Mouse (Mus musculus): Measurements from ENCODE around the gene Mrpl2. TPM values are rescaled to one million over a fixed set of nuclear protein-coding genes. Genes with fewer than 3 reads are reported as not detected.

Mrpl2 gene
- polyA plus RNA-seq, 1 experiment from 2014 or later: 106 TPM

DNA sequence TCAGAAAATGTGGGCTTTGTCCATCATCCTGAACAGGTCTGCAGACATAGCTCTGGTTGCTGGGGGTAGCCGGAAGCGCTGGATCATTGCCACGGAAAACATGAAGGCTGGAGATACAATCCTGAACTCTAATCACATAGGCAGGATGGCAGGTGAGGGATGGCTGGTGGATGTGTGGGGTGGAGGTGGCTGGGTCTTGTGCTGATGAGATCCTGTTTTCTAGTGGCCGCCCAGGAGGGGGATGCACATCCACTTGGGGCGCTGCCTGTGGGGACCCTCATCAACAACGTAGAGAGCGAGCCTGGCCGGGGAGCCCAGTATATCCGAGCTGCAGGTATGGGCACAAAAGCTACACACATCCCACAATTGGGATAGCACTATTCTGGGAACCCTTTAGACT lies 2.4 kb downstream of the Mrpl2 start:
- no peak overlapping the region for H3K9ac ChIP-seq
- H3K27ac ChIP-seq: no peak overlapping the region
- peaks cover 23% of the 10 kb centered on the region for H3K36me3 ChIP-seq
- H3K4me3 ChIP-seq: no peak overlapping the region
- H3K4me2 ChIP-seq: no peak overlapping the region
- ATAC-seq (ENCODE audit: borderline replicate concordance, extremely low read depth, low FRiP score, low TSS enrichment): no peak
- H3K4me1 ChIP-seq: peaks cover 55% of the 10 kb centered on the region
- H3K27me3 ChIP-seq: no peaks in the 10 kb centered on the region
- H3K9me3 ChIP-seq: no peaks in the 10 kb centered on the region
- WGBS: 85% methylated on average over 9 of the region's 9 CpGs

DNA sequence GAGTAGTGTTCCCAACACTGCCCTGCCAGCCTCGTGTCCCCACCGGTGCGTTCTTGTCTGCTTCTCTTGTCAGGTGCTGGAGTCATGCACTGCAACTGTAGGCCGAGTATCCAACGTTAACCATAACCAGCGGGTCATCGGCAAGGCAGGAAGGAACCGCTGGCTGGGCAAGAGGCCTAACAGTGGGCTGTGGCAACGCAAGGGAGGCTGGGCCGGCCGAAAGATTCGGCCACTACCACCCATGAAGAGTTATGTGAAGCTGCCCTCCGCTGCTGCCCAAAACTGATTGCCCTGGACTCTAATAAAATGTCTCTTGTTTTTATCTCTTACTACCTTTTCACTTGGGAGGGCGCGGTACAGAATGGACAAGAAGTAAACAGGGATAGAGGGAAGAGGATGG lies 3.8 kb downstream of the Mrpl2 start:
- Histone ChIP-seq H3K27me3 (no peaks in the 10 kb centered on the region), H3K9ac (peak overlapping the region; percentile 84), H3K27ac (peak overlapping the region; percentile 96), H3K9me3 (no peaks in the 10 kb centered on the region), H3K36me3 (peaks cover 36% of the 10 kb centered on the region), H3K4me3 (peak overlapping the region; percentile 70), H3K4me1 (peaks cover 47% of the 10 kb centered on the region), H3K4me2 (peak overlapping the region; percentile 87)
- ATAC-seq (ENCODE audit: borderline replicate concordance, extremely low read depth, low FRiP score, low TSS enrichment): no peak
- 24% methylated on average over 15 of the region's 15 CpGs for WGBS

DNA sequence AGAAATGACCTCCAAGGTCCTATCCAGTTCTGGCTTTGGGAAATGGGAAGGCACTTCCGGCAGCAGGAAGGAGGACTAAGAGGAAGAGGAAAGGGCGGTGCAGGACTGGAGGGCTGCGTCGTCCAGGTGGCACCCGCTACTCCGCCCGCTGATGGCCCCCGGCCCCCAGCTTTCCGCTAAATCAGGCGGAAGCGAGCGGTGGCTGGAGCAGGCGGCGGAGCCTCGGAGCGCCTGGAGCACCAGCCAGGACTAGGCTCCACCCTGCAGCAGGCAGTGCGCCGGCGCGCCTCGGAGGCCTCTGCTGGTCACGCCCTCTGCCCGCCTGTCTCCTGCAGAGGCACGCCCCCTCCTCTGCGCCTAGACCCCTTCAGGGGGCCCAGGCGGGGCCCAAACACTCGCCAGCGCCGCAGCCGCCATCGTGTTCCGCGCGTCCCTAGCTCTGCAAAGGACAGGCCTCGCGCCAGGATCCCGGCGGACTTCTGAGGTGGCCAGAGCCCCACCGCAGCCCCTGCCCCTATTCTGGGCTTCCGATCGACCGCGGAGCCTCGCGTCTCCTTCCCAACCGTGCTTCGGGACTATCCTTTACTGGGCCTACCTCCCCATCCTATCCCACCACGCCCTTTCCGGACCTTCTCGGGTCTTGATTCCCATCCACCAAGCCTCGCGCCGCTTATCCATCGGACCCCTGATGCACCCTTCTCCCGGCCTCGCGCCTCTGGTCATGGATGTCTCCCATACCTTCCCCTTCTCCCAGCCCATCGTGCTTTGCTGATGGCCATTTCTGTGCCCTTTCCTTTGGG lies 4.4 kb downstream of the Mrpl2 start, which contains the start of gene Cul7:
Gene Cul7, plus strand, starts transcription at position 106 of the 800 bp plus-strand sequence.
- Histone ChIP-seq H3K36me3 (peaks cover 40% of the 10 kb centered on the region), H3K27ac (peak within 1 kb of the TSS; percentile 96), H3K4me3 (peak within 1 kb of the TSS; percentile 70), H3K9ac (peak within 1 kb of the TSS; percentile 84), H3K4me2 (peak within 1 kb of the TSS; percentile 87), H3K9me3 (no peaks in the 10 kb centered on the region), H3K4me1 (peaks cover 41% of the 10 kb centered on the region), H3K27me3 (no peaks in the 10 kb centered on the region)
- WGBS: under 1% methylated on average over 58 of the region's 58 CpGs
- peak; percentile 94 for ATAC-seq (ENCODE audit: borderline replicate concordance, extremely low read depth, low FRiP score, low TSS enrichment)

DNA sequence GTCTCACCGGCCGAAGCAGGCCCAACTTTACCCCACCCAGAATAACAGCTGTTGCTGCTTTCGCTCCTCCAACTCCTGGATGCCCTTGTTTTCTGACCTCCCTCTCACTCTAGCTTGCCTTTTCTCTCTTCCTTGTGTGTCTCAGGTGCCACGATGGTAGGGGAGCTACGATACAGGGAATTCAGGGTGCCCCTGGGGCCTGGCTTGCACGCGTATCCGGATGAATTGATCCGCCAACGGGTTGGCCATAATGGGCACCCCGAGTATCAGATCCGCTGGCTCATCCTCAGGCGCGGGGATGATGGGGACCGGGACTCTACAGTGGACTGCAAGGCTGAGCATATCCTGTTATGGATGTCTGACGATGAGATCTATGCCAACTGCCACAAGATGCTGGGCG lies 5.3 kb downstream of the Mrpl2 start:
- peak overlapping the region; percentile 70 for H3K4me3 ChIP-seq
- no peak for ATAC-seq (ENCODE audit: borderline replicate concordance, extremely low read depth, low FRiP score, low TSS enrichment)
- peak overlapping the region; percentile 84 for H3K9ac ChIP-seq
- no peaks in the 10 kb centered on the region for H3K9me3 ChIP-seq
- H3K36me3 ChIP-seq: peaks cover 47% of the 10 kb centered on the region
- peaks cover 41% of the 10 kb centered on the region for H3K4me1 ChIP-seq
- no peaks in the 10 kb centered on the region for H3K27me3 ChIP-seq
- 66% methylated on average over 17 of the region's 17 CpGs for WGBS
- H3K4me2 ChIP-seq: peak overlapping the region; percentile 87
- H3K27ac ChIP-seq: peak overlapping the region; percentile 96

DNA sequence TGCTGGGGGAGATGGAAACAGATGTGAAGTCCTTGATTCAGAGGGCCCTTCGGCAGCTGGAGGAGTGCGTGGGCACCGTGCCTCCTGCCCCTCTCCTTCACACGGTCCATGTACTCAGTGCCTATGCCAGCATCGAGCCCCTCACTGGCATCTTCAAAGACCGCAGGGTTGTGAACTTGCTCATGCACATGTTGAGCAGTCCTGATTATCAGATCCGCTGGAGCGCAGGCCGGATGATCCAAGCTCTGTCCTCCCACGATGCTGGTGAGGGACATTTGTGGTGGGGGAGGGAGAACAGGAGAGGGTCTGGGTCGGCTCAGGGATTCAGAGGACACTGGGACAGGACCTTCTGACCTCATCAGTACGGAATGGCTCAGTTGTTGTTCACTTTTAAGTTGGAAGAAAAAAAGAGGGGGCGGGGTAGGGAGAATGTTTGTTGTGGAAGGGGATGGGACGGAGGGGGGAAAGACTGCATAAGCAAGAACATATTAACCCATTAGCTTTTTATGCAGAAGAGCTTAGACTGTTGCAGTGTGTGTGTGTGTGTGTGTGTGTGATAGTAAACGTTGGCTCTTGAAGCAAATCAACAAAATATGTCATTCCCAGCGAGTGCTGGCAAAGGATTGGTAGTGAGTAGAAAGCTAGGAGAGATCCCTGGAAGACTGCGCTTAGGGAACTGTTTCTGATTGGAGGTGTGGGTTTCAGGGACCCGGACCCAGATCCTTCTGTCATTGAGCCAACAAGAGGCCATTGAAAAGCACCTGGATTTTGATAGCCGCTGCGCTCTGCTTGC lies 5.9 kb downstream of the Mrpl2 start:
- Histone ChIP-seq H3K4me1 (peaks cover 35% of the 10 kb centered on the region), H3K36me3 (peaks cover 48% of the 10 kb centered on the region), H3K27me3 (no peaks in the 10 kb centered on the region), H3K9me3 (no peaks in the 10 kb centered on the region), H3K4me3 (peak overlapping the region; percentile 70), H3K9ac (peak overlapping the region; percentile 84), H3K27ac (peak overlapping the region; percentile 96; the same call in 1 of the 2 replicates), H3K4me2 (peak overlapping the region; percentile 87)
- ATAC-seq (ENCODE audit: borderline replicate concordance, extremely low read depth, low FRiP score, low TSS enrichment): no peak
- WGBS: 62% methylated on average over 20 of the region's 20 CpGs

DNA sequence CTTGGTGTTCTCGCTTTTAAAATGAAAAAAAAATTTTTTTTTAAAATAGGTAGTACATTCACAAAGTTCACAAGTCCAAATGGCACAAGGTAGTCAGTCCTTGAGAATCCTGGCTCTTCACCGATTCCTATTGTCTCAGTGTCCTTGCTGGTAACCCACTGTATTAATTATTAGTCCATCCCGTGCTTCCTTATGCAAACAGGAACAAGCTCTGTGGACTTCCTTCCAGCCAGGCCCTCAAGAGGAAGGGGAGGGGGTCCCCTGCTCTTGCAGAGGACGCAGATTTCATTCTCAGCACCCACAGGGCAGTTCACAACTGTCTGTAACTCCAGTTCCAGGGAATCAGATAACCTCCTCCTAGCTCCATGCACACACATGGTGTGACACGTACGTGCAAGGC lies 10.0 kb downstream of the Mrpl2 start:
- H3K27ac ChIP-seq: no peak overlapping the region
- H3K27me3 ChIP-seq: no peaks in the 10 kb centered on the region
- no peak for ATAC-seq (ENCODE audit: borderline replicate concordance, extremely low read depth, low FRiP score, low TSS enrichment)
- H3K4me1 ChIP-seq: peaks cover 21% of the 10 kb centered on the region
- WGBS: 62% methylated on average over 6 of the region's 6 CpGs
- H3K9me3 ChIP-seq: no peaks in the 10 kb centered on the region
- no peak overlapping the region for H3K4me3 ChIP-seq
- H3K4me2 ChIP-seq: no peak overlapping the region
- peaks cover 74% of the 10 kb centered on the region for H3K36me3 ChIP-seq
- no peak overlapping the region for H3K9ac ChIP-seq

DNA sequence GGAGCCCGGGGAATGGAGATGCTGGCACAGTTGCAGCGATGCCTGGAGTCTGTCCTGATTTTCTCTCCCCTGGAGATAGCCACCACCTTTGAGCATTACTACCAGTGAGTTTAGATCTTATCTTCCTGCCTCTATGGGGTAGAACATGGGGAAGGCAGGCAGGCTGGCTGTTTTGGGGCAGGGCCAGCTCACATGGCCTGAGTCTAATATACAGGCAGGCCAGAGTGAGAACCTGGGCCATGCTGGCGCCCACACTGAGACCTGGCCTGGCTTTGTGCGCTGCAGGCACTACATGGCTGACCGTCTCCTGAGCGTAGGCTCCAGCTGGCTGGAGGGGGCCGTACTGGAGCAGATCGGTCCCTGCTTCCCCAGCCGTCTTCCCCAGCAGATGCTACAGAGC lies 15.3 kb downstream of the Mrpl2 start:
- Histone ChIP-seq H3K4me3 (no peak overlapping the region), H3K9ac (no peak overlapping the region), H3K4me2 (no peak overlapping the region), H3K27ac (no peak overlapping the region), H3K27me3 (no peaks in the 10 kb centered on the region), H3K9me3 (no peaks in the 10 kb centered on the region), H3K4me1 (no peaks in the 10 kb centered on the region), H3K36me3 (peaks cover 82% of the 10 kb centered on the region)
- WGBS: 88% methylated on average over 9 of the region's 9 CpGs
- no peak for ATAC-seq (ENCODE audit: borderline replicate concordance, extremely low read depth, low FRiP score, low TSS enrichment)

DNA sequence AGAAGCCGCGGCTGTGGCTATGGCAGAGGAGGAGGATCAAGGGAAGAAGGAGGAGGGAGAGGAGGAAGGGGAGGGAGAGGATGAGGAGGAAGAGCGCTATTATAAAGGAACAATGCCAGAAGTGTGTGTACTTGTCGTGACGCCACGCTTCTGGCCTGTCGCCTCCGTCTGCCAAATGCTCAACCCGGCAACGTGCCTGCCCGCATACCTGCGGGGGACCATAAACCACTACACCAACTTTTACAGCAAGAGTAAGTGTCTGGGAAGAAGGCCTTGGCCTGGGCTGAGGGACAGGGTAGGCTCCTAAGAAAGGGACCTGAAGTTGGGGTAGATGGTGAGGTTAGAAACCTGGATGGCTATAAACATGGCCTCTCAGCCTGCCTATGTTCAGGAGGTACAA lies 16.0 kb downstream of the Mrpl2 start:
- no peaks in the 10 kb centered on the region for H3K9me3 ChIP-seq
- H3K9ac ChIP-seq: no peak overlapping the region
- no peak overlapping the region for H3K4me2 ChIP-seq
- peaks cover 81% of the 10 kb centered on the region for H3K36me3 ChIP-seq
- WGBS: 85% methylated on average over 12 of the region's 12 CpGs
- no peaks in the 10 kb centered on the region for H3K4me1 ChIP-seq
- H3K27me3 ChIP-seq: no peaks in the 10 kb centered on the region
- ATAC-seq (ENCODE audit: borderline replicate concordance, extremely low read depth, low FRiP score, low TSS enrichment): no peak
- no peak overlapping the region for H3K27ac ChIP-seq
- H3K4me3 ChIP-seq: no peak overlapping the region

DNA sequence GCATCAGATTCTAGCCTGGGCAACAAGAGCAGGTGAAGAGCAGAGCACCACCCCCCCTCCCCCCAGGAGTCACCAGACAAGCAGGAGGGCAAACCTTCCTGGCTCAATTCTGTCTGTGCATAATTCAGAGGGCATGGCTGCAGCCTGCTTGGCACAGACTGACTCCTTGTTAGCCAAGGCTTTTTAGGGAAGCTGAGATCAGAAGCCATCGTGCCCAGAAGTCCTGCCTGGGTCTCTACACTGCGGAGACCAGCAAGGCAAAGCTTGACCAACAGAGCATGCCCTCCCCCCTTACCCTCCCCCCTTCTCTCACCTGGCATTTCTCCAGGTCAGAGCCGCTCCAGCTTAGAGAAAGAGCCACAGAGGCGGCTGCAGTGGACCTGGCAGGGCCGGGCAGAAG lies 16.7 kb downstream of the Mrpl2 start:
- H3K27me3 ChIP-seq: no peaks in the 10 kb centered on the region
- H3K9ac ChIP-seq: no peak overlapping the region
- WGBS: 86% methylated on average over 5 of the region's 5 CpGs
- no peak overlapping the region for H3K27ac ChIP-seq
- ATAC-seq (ENCODE audit: borderline replicate concordance, extremely low read depth, low FRiP score, low TSS enrichment): no peak
- no peaks in the 10 kb centered on the region for H3K9me3 ChIP-seq
- H3K36me3 ChIP-seq: peaks cover 78% of the 10 kb centered on the region
- H3K4me2 ChIP-seq: no peak overlapping the region
- H3K4me1 ChIP-seq: no peaks in the 10 kb centered on the region
- no peak overlapping the region for H3K4me3 ChIP-seq

DNA sequence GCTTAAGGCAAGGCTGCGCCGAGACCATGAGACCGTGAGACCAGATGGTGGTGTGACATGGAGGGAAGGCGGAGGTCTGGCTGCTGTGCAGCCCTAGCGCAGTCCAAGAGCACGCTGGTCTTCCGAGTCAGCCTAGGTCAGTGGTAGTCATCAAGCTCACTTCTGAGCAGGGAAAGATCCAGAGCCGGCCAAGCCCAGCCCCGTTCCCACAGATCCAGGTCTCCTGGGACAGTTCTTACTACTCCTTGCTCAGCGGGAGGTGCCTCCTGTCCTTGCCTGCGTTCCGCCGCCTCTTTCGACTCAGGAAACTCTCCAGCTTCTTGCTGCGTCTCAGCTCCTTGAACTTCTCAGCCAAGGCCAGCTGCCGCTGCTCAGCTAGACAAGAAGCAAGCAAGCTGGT lies 21.7 kb downstream of the Mrpl2 start:
- Histone ChIP-seq H3K4me1 (0 out of 2 replicates have a peak, but pooled peaks cover under 1% of the 10 kb centered on the region), H3K36me3 (peaks cover 56% of the 10 kb centered on the region), H3K27ac (no peak overlapping the region), H3K9ac (no peak overlapping the region), H3K4me3 (no peak overlapping the region), H3K9me3 (no peaks in the 10 kb centered on the region), H3K27me3 (no peaks in the 10 kb centered on the region), H3K4me2 (no peak overlapping the region)
- no peak for ATAC-seq (ENCODE audit: borderline replicate concordance, extremely low read depth, low FRiP score, low TSS enrichment)
- WGBS: 87% methylated on average over 16 of the region's 16 CpGs

DNA sequence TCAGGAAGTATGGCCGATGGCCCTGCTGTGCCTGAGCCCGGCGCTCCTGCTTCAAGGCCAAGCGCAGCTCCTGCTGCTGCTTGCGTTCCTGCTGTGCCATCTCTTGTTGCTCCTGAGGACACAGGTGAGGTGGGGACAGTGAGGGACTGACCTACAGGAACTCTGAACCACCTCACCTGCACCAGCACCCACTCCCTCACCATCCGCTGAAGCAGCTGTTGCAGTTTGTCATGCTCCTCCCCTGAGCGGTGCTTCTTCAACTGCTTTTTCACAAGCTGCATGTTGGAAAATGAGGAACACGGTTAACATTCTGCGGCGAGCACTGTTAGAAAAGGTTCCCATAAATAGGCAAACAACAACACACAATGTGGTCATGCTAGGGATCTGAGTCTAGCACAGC lies 23.9 kb downstream of the Mrpl2 start:
- WGBS: 95% methylated on average over 10 of the region's 10 CpGs

More for the DNA sequence above, 23.9 kb downstream of the Mrpl2 start:
- ATAC-seq (ENCODE audit: borderline replicate concordance, extremely low read depth, low FRiP score, low TSS enrichment): no peak
- no peaks in the 10 kb centered on the region for H3K27me3 ChIP-seq
- H3K9ac ChIP-seq: no peak overlapping the region
- no peak overlapping the region for H3K27ac ChIP-seq
- no peaks in the 10 kb centered on the region for H3K9me3 ChIP-seq
- H3K36me3 ChIP-seq: peaks cover 35% of the 10 kb centered on the region
- H3K4me2 ChIP-seq: no peak overlapping the region
- peaks cover 17% of the 10 kb centered on the region for H3K4me1 ChIP-seq
- no peak overlapping the region for H3K4me3 ChIP-seq

Measured in lung, embryonic 15.5 days (tissue).